Mouse (Mus musculus) brown adipose tissue, adult 24 weeks (tissue): ENCODE measurements at regions not wholly inside any gene's neighbourhood (a gene's known extent, or its start where the extent isn't known, plus 50 kb on each side); places are given as distances from the start of the nearest gene placed in this dataset.

Source experiments
- H3K27ac ChIP-seq: fragments of 200-500 bp; replicated peaks from 2 replicates; pipeline ENCODE4 v1.5.1; 2012; ENCODE audit warnings: low read depth, mild to moderate bottlenecking, low read length
- H3K4me1 ChIP-seq: fragments of 200-500 bp; 2 replicates; pipeline ENCODE4 v1.6.1; 2012; ENCODE audit warnings: low read length, mixed read lengths; ENCODE audit not compliant: control insufficient read depth, insufficient read depth, insufficient read length
- H3K4me3 ChIP-seq: fragments of 200-500 bp; 2 replicates; pipeline ENCODE4 v1.5.1; 2012; ENCODE audit warnings: low read depth, mild to moderate bottlenecking, low read length, moderate library complexity; ENCODE audit not compliant: insufficient read depth

DNA sequence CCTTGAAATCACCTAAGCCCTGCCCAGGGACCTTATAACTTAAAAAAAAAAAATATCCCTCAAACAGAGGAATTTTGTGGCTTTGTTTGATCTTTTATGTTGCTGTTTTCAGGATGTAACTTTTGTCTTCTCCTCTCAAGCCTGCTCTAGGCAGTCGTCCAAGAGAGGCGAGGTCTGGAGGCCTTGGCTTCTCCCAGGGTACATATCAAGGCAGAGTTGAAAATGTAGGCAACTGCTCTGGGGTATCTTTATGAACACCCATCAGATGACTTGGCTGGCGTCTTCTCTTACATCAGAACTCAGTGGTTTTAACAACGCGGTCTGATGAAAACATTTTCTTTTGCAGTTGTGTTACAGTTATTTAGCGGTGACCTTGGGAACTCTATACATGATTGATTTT, 250.4 kb downstream of the Kcnrg start:
- Histone ChIP-seq H3K27ac (no peak overlapping the region), H3K4me3 (no peak overlapping the region), H3K4me1 (no peaks in the 10 kb centered on the region)

DNA sequence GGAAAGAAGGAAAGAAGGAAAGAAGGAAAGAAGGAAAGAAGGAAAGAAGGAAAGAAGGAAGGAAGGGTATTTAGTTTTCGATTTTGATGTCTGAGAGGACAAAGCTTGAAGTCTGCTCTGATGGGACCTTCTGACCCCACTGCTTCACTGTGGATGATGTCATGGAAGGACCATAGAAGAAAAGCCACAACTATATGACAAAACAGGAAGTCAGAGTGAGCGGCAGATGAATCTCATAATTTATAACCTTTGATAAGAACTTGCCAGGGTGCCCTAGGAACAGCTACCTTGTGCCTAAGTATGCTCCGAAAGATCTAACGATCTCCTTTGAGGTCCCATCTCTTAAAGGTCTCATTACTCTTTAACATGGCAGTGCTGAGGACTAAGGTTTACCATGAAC, 253.4 kb downstream of the Kcnrg start:
- H3K27ac ChIP-seq, result no peak overlapping the region
- no peak overlapping the region for H3K4me3 ChIP-seq
- no peaks in the 10 kb centered on the region for H3K4me1 ChIP-seq

DNA sequence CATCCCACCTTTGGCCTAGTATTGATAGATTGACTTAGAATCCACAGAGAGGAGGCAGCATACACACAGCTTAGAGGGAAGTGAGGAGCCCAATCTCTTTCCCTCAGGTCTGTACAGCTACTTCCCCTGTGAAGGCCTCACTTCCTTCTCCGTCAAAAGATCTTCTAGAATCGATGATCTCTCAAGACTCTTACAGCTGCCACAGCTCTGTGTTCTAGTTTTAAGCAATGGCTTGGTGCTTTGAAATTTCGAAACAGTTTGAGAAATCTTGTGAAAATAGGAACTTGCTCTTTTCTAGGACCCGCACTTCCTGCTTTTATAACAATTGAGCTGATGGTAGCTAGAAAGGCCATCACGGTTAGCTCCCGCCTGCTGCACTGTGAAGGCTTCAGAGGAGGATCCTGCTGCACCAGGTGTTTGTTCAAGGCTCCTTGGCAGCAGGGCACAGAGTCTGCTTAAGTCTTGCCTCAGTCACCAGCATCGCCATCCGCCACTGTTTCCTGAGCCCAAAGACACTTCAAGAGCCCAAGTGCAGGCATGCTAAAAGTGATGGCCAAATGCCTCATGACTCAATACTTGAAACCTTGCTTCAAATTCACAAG, 254.2 kb downstream of the Kcnrg start:
- H3K4me3 ChIP-seq, result no peak overlapping the region
- 0 out of 2 replicates have a peak overlapping the region, but pooled peaks have one; percentile 69 for H3K27ac ChIP-seq
- H3K4me1 ChIP-seq, result no peaks in the 10 kb centered on the region; the same call in 1 of the 2 replicates

DNA sequence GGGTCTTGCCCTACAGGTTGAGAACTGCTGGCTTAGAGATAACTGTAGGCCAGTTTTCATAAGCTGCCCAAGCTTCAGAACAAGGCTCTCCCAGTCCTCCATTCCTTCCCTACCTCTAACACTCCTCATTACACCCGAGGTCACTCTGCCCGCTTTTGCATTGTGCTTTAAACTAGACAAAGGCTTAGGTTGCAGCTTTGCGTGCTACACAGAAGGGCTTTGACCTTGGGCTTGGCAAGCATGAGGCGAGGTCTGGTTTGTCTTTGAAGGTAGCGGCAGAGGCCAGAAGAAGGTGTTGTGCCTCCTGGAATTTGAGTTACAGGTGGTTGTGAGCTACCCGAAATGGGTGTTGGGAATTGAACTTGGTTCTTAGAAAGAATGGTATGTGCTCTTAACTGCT, 255.7 kb downstream of the Kcnrg start:
- H3K4me3 ChIP-seq, result no peak overlapping the region
- H3K4me1 ChIP-seq, result no peaks in the 10 kb centered on the region; the same call in 1 of the 2 replicates

DNA sequence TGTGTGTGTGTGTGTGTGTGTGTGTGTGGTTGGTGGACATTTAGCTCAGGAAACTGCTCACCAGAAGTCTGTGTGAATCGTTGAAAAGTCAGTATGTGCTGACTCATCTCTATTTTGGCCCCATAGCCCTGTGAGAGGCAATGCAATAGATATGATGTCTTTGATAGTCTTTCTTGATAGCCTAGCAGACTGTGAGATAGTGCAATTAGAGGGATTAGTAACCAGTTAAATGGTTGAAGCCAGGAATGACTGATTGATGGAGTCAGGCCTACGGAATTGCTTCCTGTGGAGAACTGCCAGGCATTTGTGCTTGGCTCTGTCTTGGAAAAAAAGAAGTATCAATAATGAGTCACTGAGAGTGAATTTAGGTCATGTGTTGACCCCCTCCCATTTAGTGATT, 256.2 kb downstream of the Kcnrg start:
- Histone ChIP-seq H3K4me3 (no peak overlapping the region), H3K27ac (no peak overlapping the region)

More for the DNA sequence above, 255.7 kb downstream of the Kcnrg start:
- H3K27ac ChIP-seq, result no peak overlapping the region

DNA sequence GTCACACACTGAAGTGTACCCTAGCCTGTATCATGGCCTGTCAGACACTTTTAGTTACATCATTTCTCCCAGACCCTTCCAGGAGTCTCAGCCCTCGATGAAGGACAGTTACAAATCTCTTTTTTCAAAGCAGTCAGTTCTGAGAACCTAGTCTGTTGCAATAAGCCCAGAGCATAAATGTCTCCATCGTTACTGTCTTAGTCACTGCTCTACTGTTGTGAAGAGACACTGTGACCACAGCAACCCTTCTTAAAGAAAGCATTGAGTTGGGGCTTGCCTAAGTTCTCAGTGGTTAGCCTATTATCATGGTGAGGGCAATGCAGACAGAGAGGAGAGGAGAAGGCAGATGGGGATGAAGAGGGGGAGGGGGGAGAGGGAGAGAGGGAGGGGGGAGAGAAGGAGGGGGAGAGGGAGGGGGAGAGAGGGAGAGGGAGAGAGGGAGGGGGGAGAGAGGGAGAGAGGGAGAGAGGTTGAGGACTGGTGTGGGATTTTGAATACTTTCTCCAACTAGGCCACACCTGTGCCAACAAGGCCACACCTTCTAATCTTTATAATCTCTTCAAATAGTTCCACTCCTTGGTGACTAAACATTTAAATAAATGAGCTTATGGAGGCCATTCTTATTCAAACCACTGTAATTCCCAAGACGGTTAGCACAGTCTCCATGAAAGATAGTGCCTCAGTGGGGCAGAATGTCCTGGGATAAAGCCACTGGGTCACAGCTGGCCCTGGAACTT, 259.4 kb downstream of the Kcnrg start:
- Histone ChIP-seq H3K4me1 (no peaks in the 10 kb centered on the region; the same call in 1 of the 2 replicates), H3K4me3 (no peak overlapping the region), H3K27ac (no peak overlapping the region)

More for the DNA sequence above, 256.2 kb downstream of the Kcnrg start:
- no peaks in the 10 kb centered on the region; the same call in 1 of the 2 replicates for H3K4me1 ChIP-seq

DNA sequence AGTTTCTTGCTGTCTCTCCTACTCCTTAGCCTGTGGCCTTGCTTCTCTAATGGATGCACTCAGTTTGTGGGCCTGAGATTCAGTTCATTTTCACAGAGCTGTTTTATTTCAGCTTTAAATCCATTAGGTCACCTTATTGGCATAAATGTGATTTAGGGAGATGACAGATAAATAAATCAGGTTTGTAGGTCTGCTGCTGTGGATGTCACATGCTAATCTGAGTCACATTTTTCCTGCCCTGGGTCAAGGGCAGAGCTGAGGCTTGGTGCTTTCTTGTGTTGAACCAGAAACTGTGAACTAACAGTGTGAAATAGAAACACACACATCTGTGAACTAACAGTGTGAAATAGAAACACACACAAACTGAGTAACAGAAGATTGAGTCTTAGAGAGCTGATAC, 266.9 kb downstream of the Kcnrg start:
- Histone ChIP-seq H3K27ac (no peak overlapping the region), H3K4me1 (peaks cover 4% of the 10 kb centered on the region; the same call in 1 of the 2 replicates), H3K4me3 (no peak overlapping the region)

DNA sequence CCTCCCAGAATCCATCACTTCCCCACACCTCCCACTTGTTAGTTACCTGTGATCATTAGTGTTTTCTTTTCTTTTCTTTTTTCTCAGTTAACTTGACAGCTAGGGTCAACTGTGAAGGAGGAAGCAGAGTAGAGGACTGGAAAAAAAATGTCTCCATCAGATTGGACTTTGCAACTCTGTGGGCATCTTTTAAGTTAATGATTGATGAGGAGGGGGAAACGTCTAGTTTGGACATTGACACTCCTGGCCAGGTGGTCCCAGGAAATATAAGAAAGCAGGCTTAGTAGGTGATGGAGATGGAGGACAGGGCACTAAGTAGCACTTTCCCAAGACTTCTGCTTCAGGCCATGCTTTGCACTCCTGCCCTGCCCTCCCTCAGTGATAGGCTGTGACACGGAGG, 272.2 kb downstream of the Kcnrg start:
- H3K4me3 ChIP-seq, result no peak overlapping the region
- H3K4me1 ChIP-seq, result peaks cover 7% of the 10 kb centered on the region
- H3K27ac ChIP-seq, result no peak overlapping the region

DNA sequence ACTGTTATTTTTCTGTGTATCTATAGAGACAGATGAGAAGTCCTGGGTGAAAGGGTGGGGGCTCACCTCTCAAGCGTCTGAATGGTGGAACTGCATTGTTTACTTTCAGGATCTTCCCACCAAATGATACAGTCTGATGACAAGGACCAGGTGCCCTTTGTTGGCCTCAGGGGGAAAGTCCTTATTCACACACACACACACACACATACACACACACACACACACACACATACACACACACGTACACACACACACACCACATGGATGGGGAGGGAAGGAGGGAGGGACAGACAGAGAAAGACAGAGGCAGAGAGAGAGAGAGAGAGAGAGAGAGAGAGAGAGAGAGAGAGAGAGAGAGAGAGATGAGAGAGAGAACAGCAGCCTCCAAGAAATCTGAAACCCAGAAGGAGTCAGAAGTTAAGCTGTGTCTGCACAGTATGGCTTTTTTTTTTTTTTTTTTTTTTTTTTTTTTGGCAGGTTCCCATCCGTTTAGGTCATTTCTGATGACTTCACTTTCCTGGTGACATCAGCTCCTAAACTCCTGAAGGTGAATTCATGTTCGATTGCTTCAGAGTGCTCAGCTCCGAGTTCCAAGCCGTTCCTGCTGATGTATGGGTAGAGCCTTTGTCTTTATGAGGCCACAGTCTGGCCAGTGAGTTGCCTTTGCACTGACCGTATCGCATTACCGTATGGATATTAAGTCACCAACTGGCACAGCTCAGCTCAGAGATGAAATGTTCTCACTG, 273.4 kb downstream of the Kcnrg start:
- Histone ChIP-seq H3K27ac (no peak overlapping the region), H3K4me3 (no peak overlapping the region), H3K4me1 (peaks cover 7% of the 10 kb centered on the region)

DNA sequence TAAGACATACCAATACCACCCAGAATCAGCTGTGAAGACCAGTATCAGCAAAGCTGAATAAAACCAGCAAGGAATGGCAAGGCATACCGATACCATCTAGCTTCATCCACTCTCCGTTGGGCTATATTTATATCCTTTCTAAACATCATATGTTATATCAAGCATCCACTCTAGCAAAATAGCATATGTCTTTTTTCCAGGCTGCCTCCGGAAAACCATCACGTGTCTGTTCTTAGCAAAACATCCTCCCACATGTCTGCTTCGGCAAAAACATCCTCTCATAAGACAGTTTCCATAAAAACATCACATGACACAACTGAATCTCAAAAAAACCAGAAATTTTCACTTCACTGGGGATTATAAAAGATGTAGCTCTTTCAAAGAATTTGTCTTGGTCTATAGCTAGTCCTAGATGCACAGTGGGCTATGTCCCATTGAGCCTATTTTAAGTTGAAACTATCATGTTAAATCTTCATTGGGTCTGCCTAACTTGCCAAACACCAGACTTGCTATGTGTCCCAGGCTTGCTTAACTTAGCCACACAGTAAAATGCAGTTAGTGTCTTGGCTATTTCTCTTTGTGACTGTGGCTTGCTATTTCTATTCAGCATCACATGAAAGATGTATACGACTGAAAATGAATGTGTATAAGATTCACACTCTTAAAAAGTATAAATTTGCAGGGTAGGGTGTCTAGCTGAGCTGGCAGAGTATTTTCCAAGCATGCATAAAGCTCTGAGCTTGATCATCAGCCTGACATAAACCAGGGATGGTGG, 278.2 kb downstream of the Kcnrg start:
- no peak overlapping the region for H3K4me3 ChIP-seq
- H3K27ac ChIP-seq, result no peak overlapping the region
- peaks cover 4% of the 10 kb centered on the region; the same call in 1 of the 2 replicates for H3K4me1 ChIP-seq

DNA sequence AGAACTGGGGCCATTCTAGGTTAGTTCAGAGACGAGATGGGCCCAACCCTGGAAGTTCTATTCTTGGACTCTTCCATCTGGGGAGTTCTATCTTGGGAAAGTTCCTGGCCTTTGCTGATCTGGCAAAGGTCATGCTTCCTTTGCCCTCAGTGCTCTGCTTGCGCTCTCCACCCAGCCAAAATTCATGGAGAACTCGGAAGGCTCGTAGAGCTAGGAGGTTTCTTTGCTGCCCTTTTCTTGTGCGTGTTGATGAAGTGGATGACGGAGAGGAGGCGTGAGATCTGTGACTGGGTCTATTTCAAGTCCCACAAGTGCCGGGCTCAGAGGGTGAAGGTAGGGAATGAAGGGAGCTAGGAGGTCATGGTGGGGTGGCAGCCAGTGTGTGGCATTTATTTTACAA, 282.4 kb downstream of the Kcnrg start:
- Histone ChIP-seq H3K4me1 (peaks cover 2% of the 10 kb centered on the region; the same call in 1 of the 2 replicates), H3K27ac (no peak overlapping the region), H3K4me3 (no peak overlapping the region)

DNA sequence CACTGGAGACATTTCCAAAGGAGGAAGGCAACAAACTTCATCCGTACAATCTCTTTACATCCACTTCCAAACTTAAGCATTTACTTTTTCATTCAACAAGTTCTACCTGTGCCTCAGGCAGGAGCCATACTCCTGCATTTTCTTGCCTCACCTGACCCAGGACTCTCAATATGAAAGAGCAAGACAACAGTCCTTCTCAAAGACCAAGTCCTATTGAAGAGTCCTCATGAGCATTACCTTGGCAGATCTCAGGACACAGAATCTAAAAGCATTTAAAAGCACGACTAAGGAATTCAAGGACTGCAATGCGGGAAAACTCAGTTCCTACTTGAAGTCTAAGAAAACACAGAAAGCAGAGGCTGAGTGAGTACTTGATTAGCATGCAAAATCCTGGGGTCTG, 286.5 kb downstream of the Kcnrg start:
- Histone ChIP-seq H3K27ac (no peak overlapping the region), H3K4me3 (no peak overlapping the region)

DNA sequence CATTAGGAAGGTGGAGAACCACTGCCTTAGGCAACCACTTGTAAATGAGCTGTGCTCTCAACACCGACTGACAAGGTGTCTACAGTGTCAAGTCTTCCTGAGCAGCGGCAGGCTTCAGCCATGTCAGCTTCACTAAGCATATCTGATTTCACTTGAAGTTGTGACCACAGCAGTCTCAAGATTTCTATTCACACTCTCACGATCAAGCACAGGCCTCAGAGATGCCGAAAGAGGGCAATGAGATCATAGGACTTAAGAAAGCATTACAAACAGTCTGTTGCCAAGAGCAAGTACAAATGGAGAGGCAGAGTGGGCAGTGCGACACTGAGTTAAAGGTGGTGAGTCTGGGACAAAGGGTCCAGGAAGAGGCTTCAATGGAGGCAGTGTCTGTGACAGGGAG, 289.6 kb downstream of the Kcnrg start:
- Histone ChIP-seq H3K4me3 (no peak overlapping the region), H3K27ac (no peak overlapping the region), H3K4me1 (no peaks in the 10 kb centered on the region)

More for the DNA sequence above, 286.5 kb downstream of the Kcnrg start:
- H3K4me1 ChIP-seq, result peaks cover 2% of the 10 kb centered on the region; the same call in 1 of the 2 replicates

DNA sequence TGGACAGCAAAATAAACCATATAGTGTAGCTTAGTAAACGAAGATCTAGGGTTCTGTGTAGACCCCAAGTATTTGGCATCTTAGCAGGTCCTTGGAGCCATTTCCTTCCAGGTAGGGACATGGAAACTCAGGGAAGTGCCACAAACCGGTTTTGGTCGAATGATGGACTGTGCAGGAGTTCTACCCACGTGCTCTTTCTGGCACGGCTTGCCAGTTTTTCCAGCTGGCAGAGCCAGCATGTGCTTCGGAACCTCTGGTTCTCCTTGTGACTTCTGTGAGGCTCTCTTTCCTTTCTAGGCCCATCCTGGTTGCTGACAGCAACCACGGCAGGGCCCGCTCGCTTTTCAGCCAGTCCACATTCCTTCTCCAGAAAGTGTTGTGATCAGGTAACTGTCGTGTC, 291.4 kb downstream of the Kcnrg start:
- no peak overlapping the region for H3K27ac ChIP-seq
- no peak overlapping the region for H3K4me3 ChIP-seq
- H3K4me1 ChIP-seq, result no peaks in the 10 kb centered on the region
